Mouse (Mus musculus): Measurements from ENCODE around the gene Acrbp. TPM values are rescaled to one million over a fixed set of nuclear protein-coding genes. Genes with fewer than 3 reads are reported as not detected.
"Not testable (repeated sequence)": the region's sequence is repeated elsewhere in the genome, so short reads cannot be mapped to it uniquely, and the experiment has no call there.

Acrbp gene
- polyA plus RNA-seq, 1 experiment from 2014 or later: 21.5 TPM

- Histone ChIP-seq H3K9me3 (replicated peaks) (no peaks in the 10 kb centered on the region), H3K4me1 (peaks cover 20% of the 10 kb centered on the region), H3K27ac (replicated peaks) (peak within 1 kb of the TSS; percentile 79), H3K4me2 (peak within 1 kb of the TSS; percentile 80), H3K9ac (replicated peaks) (peak within 1 kb of the TSS; percentile 73), H3K36me3 (peaks cover 33% of the 10 kb centered on the region), H3K27me3 (replicated peaks) (no peaks in the 10 kb centered on the region), H3K4me3 (replicated peaks) (peak within 1 kb of the TSS; percentile 72)
- WGBS: under 1% methylated on average over 26 of the region's 26 CpGs
- ATAC-seq (ENCODE audit: low FRiP score): peak; percentile 97
Observed at GRCm38 (mm10) chr6:125039533-125040153, 9.8 kb upstream of the Acrbp start, which contains the start of gene Ing4. Ing4 (plus strand) TSS chr6:125039760.

GRCm38 (mm10) chr6:125040221-125040620, 9.3 kb upstream of the Acrbp start:
- ATAC-seq (ENCODE audit: low FRiP score): no peak
- Histone ChIP-seq H3K4me3 (replicated peaks) (peak overlapping the region; percentile 72), H3K36me3 (peaks cover 33% of the 10 kb centered on the region), H3K4me2 (peak overlapping the region; percentile 80), H3K9me3 (replicated peaks) (no peaks in the 10 kb centered on the region), H3K9ac (replicated peaks) (peak overlapping the region; percentile 73), H3K4me1 (peaks cover 20% of the 10 kb centered on the region), H3K27ac (replicated peaks) (peak overlapping the region; percentile 79), H3K27me3 (replicated peaks) (no peaks in the 10 kb centered on the region)
- 25% methylated on average over 7 of the region's 7 CpGs for WGBS

- H3K4me2 ChIP-seq: no peak overlapping the region
- no peaks in the 10 kb centered on the region for H3K9me3 ChIP-seq (replicated peaks)
- H3K27ac ChIP-seq (replicated peaks): no peak overlapping the region
- no peak overlapping the region for H3K4me3 ChIP-seq (replicated peaks)
- no peak overlapping the region for H3K9ac ChIP-seq (replicated peaks)
- no peak for ATAC-seq (ENCODE audit: low FRiP score)
- H3K36me3 ChIP-seq: peaks cover 31% of the 10 kb centered on the region
- no peaks in the 10 kb centered on the region for H3K27me3 ChIP-seq (replicated peaks)
- peaks cover 20% of the 10 kb centered on the region for H3K4me1 ChIP-seq
- WGBS: 89% methylated on average over 7 of the region's 7 CpGs
Observed at GRCm38 (mm10) chr6:125041047-125041446, 8.4 kb upstream of the Acrbp start.

GRCm38 (mm10) chr6:125042081-125042480, 7.4 kb upstream of the Acrbp start:
- ATAC-seq (ENCODE audit: low FRiP score): no peak
- Histone ChIP-seq H3K27ac (replicated peaks) (no peak overlapping the region), H3K4me1 (peaks cover 20% of the 10 kb centered on the region), H3K4me3 (replicated peaks) (no peak overlapping the region), H3K36me3 (peaks cover 32% of the 10 kb centered on the region), H3K9me3 (replicated peaks) (no peaks in the 10 kb centered on the region), H3K27me3 (replicated peaks) (no peaks in the 10 kb centered on the region), H3K9ac (replicated peaks) (no peak overlapping the region), H3K4me2 (no peak overlapping the region)
- WGBS: 94% methylated on average over 7 of the region's 7 CpGs

- 36% methylated on average over 5 of the region's 5 CpGs for WGBS
- Histone ChIP-seq H3K36me3 (peaks cover 75% of the 10 kb centered on the region), H3K9me3 (replicated peaks) (no peaks in the 10 kb centered on the region), H3K27me3 (replicated peaks) (no peaks in the 10 kb centered on the region), H3K4me3 (replicated peaks) (no peak overlapping the region), H3K4me2 (no peak overlapping the region), H3K4me1 (no peaks in the 10 kb centered on the region; the same call in 1 of the 2 replicates), H3K9ac (replicated peaks) (no peak overlapping the region), H3K27ac (replicated peaks) (no peak overlapping the region)
- ATAC-seq (ENCODE audit: low FRiP score): 0 out of 2 replicates have a peak, but pooled peaks have one; percentile 19
Observed at GRCm38 (mm10) chr6:125046691-125047090, 2.8 kb upstream of the Acrbp start.

- H3K27me3 ChIP-seq (replicated peaks): no peaks in the 10 kb centered on the region
- no peaks in the 10 kb centered on the region for H3K9me3 ChIP-seq (replicated peaks)
- no peak overlapping the region for H3K27ac ChIP-seq (replicated peaks)
- 68% methylated on average over 5 of the region's 5 CpGs for WGBS
- H3K36me3 ChIP-seq: peaks cover 81% of the 10 kb centered on the region
- H3K4me2 ChIP-seq: no peak overlapping the region
- no peak overlapping the region for H3K9ac ChIP-seq (replicated peaks)
- no peak overlapping the region for H3K4me3 ChIP-seq (replicated peaks)
- H3K4me1 ChIP-seq: no peaks in the 10 kb centered on the region; the same call in 1 of the 2 replicates
- ATAC-seq (ENCODE audit: low FRiP score): no peak
Observed at GRCm38 (mm10) chr6:125051237-125051636, 1.7 kb downstream of the Acrbp start.

GRCm38 (mm10) chr6:125061493-125061892, 12.0 kb downstream of the Acrbp start:
- Histone ChIP-seq H3K27me3 (replicated peaks) (no peaks in the 10 kb centered on the region), H3K27ac (replicated peaks) (no peak overlapping the region), H3K4me1 (peaks cover 9% of the 10 kb centered on the region; the same call in 1 of the 2 replicates), H3K9me3 (replicated peaks) (no peaks in the 10 kb centered on the region), H3K36me3 (peaks cover 4% of the 10 kb centered on the region; the same call in 1 of the 2 replicates), H3K9ac (replicated peaks) (0 out of 2 replicates have a peak overlapping the region, but pooled peaks have one; percentile 1), H3K4me3 (replicated peaks) (no peak overlapping the region), H3K4me2 (no peak overlapping the region)
- ATAC-seq (ENCODE audit: low FRiP score): peak; percentile 46; the same call in 1 of the 2 replicates
- WGBS: 44% methylated on average over 6 of the region's 6 CpGs

- H3K36me3 ChIP-seq: 0 out of 2 replicates have a peak, but pooled peaks cover 2% of the 10 kb centered on the region
- ATAC-seq (ENCODE audit: low FRiP score): no peak
- no peaks in the 10 kb centered on the region for H3K27me3 ChIP-seq (replicated peaks)
- H3K9me3 ChIP-seq (replicated peaks): no peaks in the 10 kb centered on the region
- WGBS: 80% methylated on average over 5 of the region's 5 CpGs
- no peak overlapping the region for H3K9ac ChIP-seq (replicated peaks)
- no peak overlapping the region for H3K4me3 ChIP-seq (replicated peaks)
- H3K4me1 ChIP-seq: peaks cover 9% of the 10 kb centered on the region; the same call in 1 of the 2 replicates
- no peak overlapping the region for H3K4me2 ChIP-seq
- no peak overlapping the region for H3K27ac ChIP-seq (replicated peaks)
Observed at GRCm38 (mm10) chr6:125062511-125062910, 13.0 kb downstream of the Acrbp start.

- H3K9me3 ChIP-seq (replicated peaks): no peaks in the 10 kb centered on the region
- no peak overlapping the region for H3K27ac ChIP-seq (replicated peaks)
- H3K27me3 ChIP-seq (replicated peaks): no peaks in the 10 kb centered on the region
- H3K4me2 ChIP-seq: no peak overlapping the region
- no peak for ATAC-seq (ENCODE audit: low FRiP score)
- H3K4me1 ChIP-seq: peaks cover 9% of the 10 kb centered on the region; the same call in 1 of the 2 replicates
- no peak overlapping the region for H3K4me3 ChIP-seq (replicated peaks)
- WGBS: 86% methylated on average over 6 of the region's 6 CpGs
- no peaks in the 10 kb centered on the region for H3K36me3 ChIP-seq
- H3K9ac ChIP-seq (replicated peaks): no peak overlapping the region
Observed at GRCm38 (mm10) chr6:125063906-125064305, 14.4 kb downstream of the Acrbp start.

GRCm38 (mm10) chr6:125065223-125065622, 15.7 kb downstream of the Acrbp start:
- H3K9ac ChIP-seq (replicated peaks); H3K27ac ChIP-seq (replicated peaks); H3K36me3 ChIP-seq; H3K4me3 ChIP-seq (replicated peaks); H3K9me3 ChIP-seq (replicated peaks); H3K4me2 ChIP-seq; H3K4me1 ChIP-seq; H3K27me3 ChIP-seq (replicated peaks); ATAC-seq (ENCODE audit: low FRiP score): not testable (repeated sequence)
- no CpG with 5 or more reads among the region's 1 CpGs for WGBS

- Histone ChIP-seq H3K36me3 (no peaks in the 10 kb centered on the region), H3K4me3 (replicated peaks) (no peak within 1 kb of the TSS), H3K9ac (replicated peaks) (no peak within 1 kb of the TSS), H3K4me2 (no peak within 1 kb of the TSS), H3K27me3 (replicated peaks) (no peaks in the 10 kb centered on the region), H3K4me1 (peaks cover 14% of the 10 kb centered on the region), H3K27ac (replicated peaks) (no peak within 1 kb of the TSS), H3K9me3 (replicated peaks) (no peaks in the 10 kb centered on the region)
- WGBS: 58% methylated on average over 7 of the region's 8 CpGs
- no peak for ATAC-seq (ENCODE audit: low FRiP score)
Observed at GRCm38 (mm10) chr6:125067571-125067995, 18.1 kb downstream of the Acrbp start, which contains the start of gene Lpar5. Lpar5 (plus strand) TSS chr6:125067920.
